Mouse (Mus musculus): ENCODE data around the gene Arid2.

- TF ChIP-seq POLR2A (IDR thresholded peaks at IDR 0.05; ENCODE audit: insufficient read length, low read depth) = no peak
- TF ChIP-seq POLR2AphosphoS2 (IDR thresholded peaks at IDR 0.05; ENCODE audit: insufficient read length, low read depth) = no peak
- no peak for TF ChIP-seq TCF3 (IDR thresholded peaks at IDR 0.05; ENCODE audit: insufficient read length, low read depth)
- no peak for TF ChIP-seq USF1 (IDR thresholded peaks at IDR 0.05; ENCODE audit: low read depth)
- no peak for TF ChIP-seq E2F4 (IDR thresholded peaks at IDR 0.05; ENCODE audit: insufficient read depth)
- TF ChIP-seq REST (IDR thresholded peaks at IDR 0.05; ENCODE audit: insufficient read depth, insufficient read length) = no peak
- no peak for TF ChIP-seq TCF12 (IDR thresholded peaks at IDR 0.05; ENCODE audit: insufficient read depth, poor library complexity, severe bottlenecking)
Observed at GRCm38 (mm10) chr15:96325726-96326328, 38.5 kb downstream of the Arid2 start.

All from myocyte (in vitro differentiated cells).